Mouse (Mus musculus) CH12.LX (cell line): ENCODE results near the gene Atn1. TPM values are rescaled to one million over a fixed set of nuclear protein-coding genes. Genes with fewer than 3 reads are reported as not detected.

Experiments used
- DNase-seq: peaks from one replicate; pipeline ENCODE4 v3.0.0-alpha.2; 2013; ENCODE audit errors: extremely low read depth
- H3K27ac ChIP-seq: 2 replicates; pipeline ENCODE4 v1.5.1; 2012; ENCODE audit warnings: low read depth, mild to moderate bottlenecking, control low read depth, moderate library complexity; ENCODE audit not compliant: insufficient read depth
- H3K27me3 ChIP-seq: replicated peaks from 2 replicates; pipeline ENCODE3; 2012; ENCODE audit warnings: inconsistent platforms
- H3K36me3 ChIP-seq, 2 experiments: replicated peaks in 1 of 2; 2 replicates each; pipeline versions ENCODE3 to v1.6.1; 2012; ENCODE audit warnings: inconsistent platforms in 1 of 2, low read length in 1 of 2, mild to moderate bottlenecking in 1 of 2, mixed read lengths in 1 of 2, moderate library complexity in 1 of 2; ENCODE audit not compliant: control insufficient read depth in 1 of 2, insufficient read depth in 1 of 2
- H3K4me1 ChIP-seq, 2 experiments: 2 replicates each; pipeline ENCODE4 v1.6.1; 2012; ENCODE audit warnings: inconsistent platforms in 1 of 2, moderate library complexity in 1 of 2; ENCODE audit not compliant: insufficient read depth in 2 of 2, control insufficient read depth in 1 of 2
- H3K4me2 ChIP-seq: 2 replicates; pipeline ENCODE4 v1.6.1; 2012; ENCODE audit warnings: low read depth, mild to moderate bottlenecking, control low read depth; ENCODE audit not compliant: poor library complexity, insufficient read depth, severe bottlenecking
- H3K4me3 ChIP-seq, 3 experiments: fragments of 150-350 bp in 1 of 3; sonication (generic) in 1 of 3; replicated peaks in 1 of 3; 2 replicates each; pipeline versions ENCODE3 to v1.5.1; 2011 to 2012; ENCODE audit warnings: low read depth in 2 of 3, low read length in 2 of 3, mild to moderate bottlenecking in 2 of 3, moderate library complexity in 2 of 3, control low read depth in 1 of 3, improper control_type of control experiment in 1 of 3, inconsistent platforms in 1 of 3, mixed read lengths in 1 of 3; ENCODE audit not compliant: poor library complexity in 1 of 3
- H3K79me2 ChIP-seq: replicated peaks from 2 replicates; pipeline ENCODE4 v1.6.1; 2012; ENCODE audit warnings: mild to moderate bottlenecking, moderate library complexity; ENCODE audit not compliant: control insufficient read depth, poor library complexity, insufficient read depth, severe bottlenecking; ENCODE audit errors: extremely low read depth
- H3K9ac ChIP-seq: 2 replicates; pipeline ENCODE4 v1.6.1; 2012; ENCODE audit warnings: low read depth, mild to moderate bottlenecking, control low read depth, moderate library complexity; ENCODE audit not compliant: insufficient read depth
- H3K9me3 ChIP-seq: replicated peaks from 2 replicates; pipeline ENCODE3; 2012; ENCODE audit warnings: low read length, inconsistent platforms, mixed read lengths
- BHLHE40 ChIP-seq: IDR thresholded peaks from 2 replicates; pipeline ENCODE4 v1.6.1; 2011; ENCODE audit warnings: mild to moderate bottlenecking, low read depth, low read length, improper control_type of control experiment
- CHD2 ChIP-seq: IDR thresholded peaks from 2 replicates; pipeline ENCODE4 v1.6.1; 2011; ENCODE audit warnings: low read length, improper control_type of control experiment
- E2F4 ChIP-seq: IDR thresholded peaks from 2 replicates; pipeline ENCODE4 v1.6.1; 2011; ENCODE audit warnings: low read depth, low read length, improper control_type of control experiment; ENCODE audit not compliant: insufficient replicate concordance
- ELF1 ChIP-seq: IDR thresholded peaks from 2 replicates; pipeline ENCODE4 v1.6.1; 2014; ENCODE audit warnings: low read depth, mild to moderate bottlenecking, inconsistent platforms, low read length, improper control_type of control experiment
- HCFC1 ChIP-seq: IDR thresholded peaks from 2 replicates; pipeline ENCODE4 v1.6.1; 2012; ENCODE audit warnings: low read depth, mild to moderate bottlenecking, inconsistent platforms, low read length, improper control_type of control experiment
- IRF4 ChIP-seq: IDR thresholded peaks from 2 replicates; pipeline ENCODE4 v1.6.1; 2014; ENCODE audit warnings: low read depth, mild to moderate bottlenecking, inconsistent platforms, low read length, improper control_type of control experiment
- MEF2A ChIP-seq: IDR thresholded peaks from 2 replicates; pipeline ENCODE4 v1.6.1; 2014; ENCODE audit warnings: low read depth, mild to moderate bottlenecking, inconsistent platforms, low read length, improper control_type of control experiment, borderline replicate concordance
- MXI1 ChIP-seq: IDR thresholded peaks from 2 replicates; pipeline ENCODE4 v1.6.1; 2011; ENCODE audit warnings: mild to moderate bottlenecking, low read depth, low read length, improper control_type of control experiment
- NELFE ChIP-seq: IDR thresholded peaks from 2 replicates; pipeline ENCODE4 v1.6.1; 2011; ENCODE audit warnings: low read depth, low read length, improper control_type of control experiment
- NRF1 ChIP-seq: IDR thresholded peaks from 2 replicates; pipeline ENCODE4 v1.6.1; 2014; ENCODE audit warnings: low read depth, mild to moderate bottlenecking, inconsistent platforms, low read length, improper control_type of control experiment, moderate library complexity
- POLR2A ChIP-seq: IDR thresholded peaks from 2 replicates; pipeline ENCODE4 v1.6.1; 2011; ENCODE audit warnings: low read depth, mild to moderate bottlenecking, improper control_type of control experiment, low read length
- POLR2AphosphoS2 ChIP-seq: IDR thresholded peaks from 2 replicates; pipeline ENCODE4 v1.6.1; 2011; ENCODE audit warnings: low read depth, low read length, improper control_type of control experiment
- RCOR1 ChIP-seq: conservative IDR thresholded peaks from 2 replicates; pipeline ENCODE4 v1.6.1; 2012; ENCODE audit warnings: low read depth, mild to moderate bottlenecking, inconsistent platforms, low read length, improper control_type of control experiment
- SIN3A ChIP-seq: IDR thresholded peaks from 2 replicates; pipeline ENCODE4 v1.6.1; 2012; ENCODE audit warnings: low read length, improper control_type of control experiment, inconsistent platforms
- SMC3 ChIP-seq: IDR thresholded peaks from 2 replicates; pipeline ENCODE4 v1.6.1; 2011; ENCODE audit warnings: low read depth, low read length, improper control_type of control experiment
- TCF12 ChIP-seq: IDR thresholded peaks from 2 replicates; pipeline ENCODE4 v1.6.1; 2014; ENCODE audit warnings: low read depth, mild to moderate bottlenecking, inconsistent platforms, low read length, improper control_type of control experiment
- USF1 ChIP-seq: IDR thresholded peaks from 2 replicates; pipeline ENCODE4 v1.6.1; 2014; ENCODE audit warnings: low read depth, mild to moderate bottlenecking, inconsistent platforms, low read length, improper control_type of control experiment
- ZNF384 ChIP-seq: IDR thresholded peaks from 2 replicates; pipeline ENCODE4 v1.6.1; 2012; ENCODE audit warnings: low read depth, low read length, improper control_type of control experiment, inconsistent platforms
- dilution Hi-C: fragments of 300-500 bp; cut with MboI; formaldehyde crosslinking; loops from 2 replicates; pipeline ENCODE4 v1.14.3; 2020; ENCODE audit warnings: low sequenced_read_pairs; ENCODE audit not compliant: extremely low pct_unique_long_range_greater_than_20kb, extremely low pct_ligation_motif_present
- in situ Hi-C: fragments of 300-500 bp; cut with MboI; formaldehyde crosslinking; loops from 3 replicates; pipeline ENCODE4 v1.14.3; 2019; ENCODE audit warnings: low sequenced_read_pairs, low pct_ligation_motif_present, low pct_unique_long_range_greater_than_20kb, mixed read lengths
- polyA plus RNA-seq: library from polyadenylated mRNA; unstranded; fragments of >175 nt; gene quantifications from 2 replicates; pipeline ENCODE4 v1.2.1, GENCODE M21; 2012; ENCODE audit warnings: low read depth; ENCODE audit not compliant: insufficient read length
- total RNA-seq, 2 experiments: library from RNA; depleted of rRNA; stranded (reverse); fragments of 300-350 nt in 1 of 2; fragments of >200 nt in 1 of 2; gene quantifications; 2 replicates each; pipeline ENCODE4 v1.2.3; 2012 to 2014

Atn1 gene
- total and polyA plus RNA-seq, 3 experiments: 1.7 to 35.1 (median 4.6) TPM

GRCm38 (mm10) chr6:124738511-124739023 is 17.8 kb downstream of the Atn1 start, which contains the start of gene Ptpn6:
Gene Ptpn6 (minus strand): TSS chr6:124738714.
- peak; percentile 85 for DNase-seq
- peak within 1 kb of the TSS; percentile 36 to 48 (median 39) for H3K4me3 ChIP-seq
- peak within 1 kb of the TSS; percentile 58 for H3K9ac ChIP-seq
- H3K4me2 ChIP-seq: peak within 1 kb of the TSS; percentile 68
- H3K9me3 ChIP-seq: no peaks in the 10 kb centered on the region
- H3K36me3 ChIP-seq: peaks cover 9 to 11% of the 10 kb centered on the region in 2 experiments
- H3K27ac ChIP-seq: peak within 1 kb of the TSS; percentile 68
- in situ Hi-C loops: no loop called here
- no peaks in the 10 kb centered on the region for H3K79me2 ChIP-seq
- dilution Hi-C loops: no loop called here
- TF ChIP-seq USF1 (no peak), RCOR1 (no peak), CHD2 (peak; percentile 13; the same call in 1 of the 2 replicates), TCF12 (peak; percentile 43; the same call in 1 of the 2 replicates), MEF2A (0 out of 2 replicates have a peak, but pooled peaks have one; percentile 24), HCFC1 (peak; percentile 54), POLR2AphosphoS2 (no peak), SMC3 (peak; percentile 39), NELFE (no peak), IRF4 (no peak), ZNF384 (no peak), POLR2A (peak; percentile 62; the same call in 1 of the 2 replicates), MXI1 (no peak), E2F4 (no peak), SIN3A (peak; percentile 28; the same call in 1 of the 2 replicates), NRF1 (no peak), ELF1 (peak; percentile 43), BHLHE40 (0 out of 2 replicates have a peak, but pooled peaks have one; percentile 17)
- H3K4me1 ChIP-seq: peaks cover 33 to 83% of the 10 kb centered on the region in 2 experiments
- no peaks in the 10 kb centered on the region for H3K27me3 ChIP-seq

DNA sequence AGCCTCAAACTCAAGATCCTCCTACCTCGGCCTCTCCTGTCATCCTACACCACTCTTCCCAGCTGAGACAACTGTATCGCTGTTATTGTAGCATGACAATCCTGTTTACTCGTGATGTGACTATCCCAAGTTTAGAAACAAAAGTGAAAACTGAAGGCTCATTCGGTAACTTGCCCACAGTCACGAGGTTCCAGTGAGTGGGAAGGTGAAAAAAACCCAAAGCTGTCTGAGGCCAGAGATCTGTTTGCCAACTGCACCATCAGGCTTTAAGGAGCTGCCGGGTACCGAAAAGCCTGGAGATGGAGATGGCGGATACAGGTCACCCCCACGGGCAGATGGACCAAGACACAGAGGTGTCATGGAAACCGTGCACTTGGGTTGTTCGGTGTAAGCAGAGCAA is 19.3 kb downstream of the Atn1 start:
- H3K79me2 ChIP-seq: peaks cover 7% of the 10 kb centered on the region
- dilution Hi-C loops (no loop called here), in situ Hi-C loops (no loop called here)
- H3K27me3 ChIP-seq: no peaks in the 10 kb centered on the region
- H3K9me3 ChIP-seq: no peaks in the 10 kb centered on the region
- H3K9ac ChIP-seq: peak overlapping the region; percentile 37; the same call in 1 of the 2 replicates
- TF ChIP-seq BHLHE40: 0 out of 2 replicates have a peak, but pooled peaks have one; percentile 40
- TF ChIP-seq USF1: no peak
- no peak for DNase-seq
- H3K36me3 ChIP-seq: peaks cover 2% of the 10 kb centered on the region in 2 experiments
- peaks cover 32 to 74% of the 10 kb centered on the region in 2 experiments for H3K4me1 ChIP-seq
- H3K27ac ChIP-seq: no peak overlapping the region
- H3K4me3 ChIP-seq: peak overlapping the region in 1 of 3 experiments; percentile 13
- H3K4me2 ChIP-seq: peak overlapping the region; percentile 63
